Mouse (Mus musculus) naive thymus-derived CD4-positive, alpha-beta T cell, adult 2 months (primary cell): Measurements from ENCODE around the gene Pnkd.
"Not testable (repeated sequence)": the region's sequence is repeated elsewhere in the genome, so short reads cannot be mapped to it uniquely, and the experiment has no call there.

ENCODE experiments used
- DNase-seq: peaks from one replicate; pipeline ENCODE4 v3.0.0-alpha.2; 2011; ENCODE audit warnings: low read depth

The Pnkd gene

GRCm38 (mm10) chr1:74331046-74331681 lies 46.4 kb downstream of the Pnkd start:
- peak; percentile 14 for DNase-seq

- DNase-seq, result peak; percentile 98
These were observed 47.6 kb downstream of the Pnkd start for GRCm38 (mm10) chr1:74332241-74332763.

GRCm38 (mm10) chr1:74332930-74333329 lies 48.2 kb downstream of the Pnkd start:
- DNase-seq, result no peak

- no peak for DNase-seq
These were observed 49.9 kb downstream of the Pnkd start for GRCm38 (mm10) chr1:74334607-74335006.

GRCm38 (mm10) chr1:74335033-74335432 lies 50.3 kb downstream of the Pnkd start:
- DNase-seq, result no peak

- no peak for DNase-seq
These were observed 50.9 kb downstream of the Pnkd start for GRCm38 (mm10) chr1:74335436-74336170.

GRCm38 (mm10) chr1:74337241-74337771 lies 52.6 kb downstream of the Pnkd start:
- DNase-seq, result no peak

- no peak for DNase-seq
These were observed 53.3 kb downstream of the Pnkd start for GRCm38 (mm10) chr1:74338013-74338412.

GRCm38 (mm10) chr1:74338626-74339025 lies 53.9 kb downstream of the Pnkd start:
- DNase-seq, result no peak

- DNase-seq, result no peak
These were observed 55.2 kb downstream of the Pnkd start for GRCm38 (mm10) chr1:74339917-74340316.

- DNase-seq, result no peak
These were observed 55.6 kb downstream of the Pnkd start for GRCm38 (mm10) chr1:74340361-74340764.

- DNase-seq, result not testable (repeated sequence)
These were observed 56.3 kb downstream of the Pnkd start for GRCm38 (mm10) chr1:74340992-74341391.

GRCm38 (mm10) chr1:74341898-74342297 lies 57.2 kb downstream of the Pnkd start:
- no peak for DNase-seq

GRCm38 (mm10) chr1:74342308-74342707 lies 57.6 kb downstream of the Pnkd start:
- no peak for DNase-seq

- no peak for DNase-seq
These were observed 58.4 kb downstream of the Pnkd start for GRCm38 (mm10) chr1:74343161-74343560.

- DNase-seq, result no peak
These were observed 59.6 kb downstream of the Pnkd start for GRCm38 (mm10) chr1:74344163-74344916.

GRCm38 (mm10) chr1:74351185-74351769 lies 66.5 kb downstream of the Pnkd start:
- DNase-seq, result no peak

- DNase-seq, result no peak
These were observed 67.9 kb downstream of the Pnkd start for GRCm38 (mm10) chr1:74352532-74353096.

- no peak for DNase-seq
These were observed 68.9 kb downstream of the Pnkd start for GRCm38 (mm10) chr1:74353453-74354229.

- DNase-seq, result no peak
These were observed 72.8 kb downstream of the Pnkd start for GRCm38 (mm10) chr1:74357531-74357930.
